Mouse (Mus musculus) gonadal fat pad, adult 2 months (tissue): ENCODE results near the gene Efna5. TPM values are rescaled to one million over a fixed set of nuclear protein-coding genes. Genes with fewer than 3 reads are reported as not detected.

ENCODE experiments used
- DNase-seq: peaks from one replicate; pipeline ENCODE4 v3.0.0-alpha.2; 2012; ENCODE audit warnings: low read depth
- polyA plus RNA-seq: library from polyadenylated mRNA; depleted of rRNA; stranded (reverse); fragments of >200 nt; gene quantifications from 2 replicates; pipeline ENCODE4 v1.2.3, GENCODE M21; 2012

Efna5 gene
- polyA plus RNA-seq, 1 experiment, result 3.9 TPM

GRCm38 (mm10) chr17:62657832-62658630 lies 223.1 kb downstream of the Efna5 start:
- no peak for DNase-seq

GRCm38 (mm10) chr17:62657051-62657450 lies 224.1 kb downstream of the Efna5 start:
- no peak for DNase-seq

- DNase-seq, result no peak
Observed at GRCm38 (mm10) chr17:62656591-62656990, 224.5 kb downstream of the Efna5 start.

- no peak for DNase-seq
Observed at GRCm38 (mm10) chr17:62655819-62656355, 225.2 kb downstream of the Efna5 start.

GRCm38 (mm10) chr17:62652451-62652850 lies 228.7 kb downstream of the Efna5 start:
- no peak for DNase-seq

- no peak for DNase-seq
Observed at GRCm38 (mm10) chr17:62651696-62652095, 229.4 kb downstream of the Efna5 start.

- DNase-seq, result no peak
Observed at GRCm38 (mm10) chr17:62649293-62649950, 231.7 kb downstream of the Efna5 start.

GRCm38 (mm10) chr17:62646836-62647235 lies 234.3 kb downstream of the Efna5 start:
- DNase-seq, result no peak

GRCm38 (mm10) chr17:62642447-62643145 lies 238.5 kb downstream of the Efna5 start:
- DNase-seq, result no peak

GRCm38 (mm10) chr17:62640654-62641053 lies 240.5 kb downstream of the Efna5 start:
- no peak for DNase-seq

GRCm38 (mm10) chr17:62636896-62637295 lies 244.2 kb downstream of the Efna5 start:
- DNase-seq, result no peak

GRCm38 (mm10) chr17:62634937-62635336 lies 246.2 kb downstream of the Efna5 start:
- DNase-seq, result peak; percentile 74

- DNase-seq, result no peak
Observed at GRCm38 (mm10) chr17:62628474-62628873, 252.6 kb downstream of the Efna5 start.

- DNase-seq, result no peak
Observed at GRCm38 (mm10) chr17:62627508-62627907, 253.6 kb downstream of the Efna5 start.

GRCm38 (mm10) chr17:62625646-62626020 lies 255.5 kb downstream of the Efna5 start:
- no peak for DNase-seq

GRCm38 (mm10) chr17:62624804-62625645 lies 256.1 kb downstream of the Efna5 start:
- no peak for DNase-seq

- DNase-seq, result no peak
Observed at GRCm38 (mm10) chr17:62623224-62623623, 257.9 kb downstream of the Efna5 start.

- no peak for DNase-seq
Observed at GRCm38 (mm10) chr17:62622481-62622880, 258.6 kb downstream of the Efna5 start.

GRCm38 (mm10) chr17:62615159-62615558 lies 266.0 kb downstream of the Efna5 start:
- no peak for DNase-seq

GRCm38 (mm10) chr17:62614708-62615107 lies 266.4 kb downstream of the Efna5 start:
- no peak for DNase-seq

- DNase-seq, result no peak
Observed at GRCm38 (mm10) chr17:62614237-62614636, 266.9 kb downstream of the Efna5 start.
